Mouse (Mus musculus) olfactory bulb, adult 2 months (tissue): ENCODE results near the gene Fign.

Source experiments
- CTCF ChIP-seq: fragments of 200-500 bp; IDR thresholded peaks from 2 replicates; pipeline ENCODE4 v1.5.1; 2012; ENCODE audit warnings: low read depth, mild to moderate bottlenecking, low read length, moderate library complexity; ENCODE audit not compliant: insufficient read depth
- POLR2A ChIP-seq: fragments of 200-500 bp; IDR thresholded peaks from 2 replicates; pipeline ENCODE4 v1.6.1; 2012; ENCODE audit warnings: mild to moderate bottlenecking, low read depth, low read length, moderate library complexity; ENCODE audit not compliant: insufficient read depth

- TF ChIP-seq POLR2A = no peak
- TF ChIP-seq CTCF = no peak
Observed at GRCm38 (mm10) chr2:64079765-64080164, 18.1 kb downstream of the Fign start.
